Mouse (Mus musculus) heart, adult 2 months (tissue): ENCODE data around the gene Krtcap2.

Experiments
- CTCF ChIP-seq: fragments of 200-600 bp; IDR thresholded peaks from 2 replicates; pipeline ENCODE4 v1.8.1; 2022; ENCODE audit warnings: antibody characterized with exemption, mild to moderate bottlenecking, moderate library complexity
- POLR2A ChIP-seq: fragments of 200-500 bp; IDR thresholded peaks from 2 replicates; pipeline ENCODE4 v1.6.1; 2011; ENCODE audit warnings: mild to moderate bottlenecking, low read depth, low read length, control low read depth; ENCODE audit not compliant: insufficient read depth

DNA sequence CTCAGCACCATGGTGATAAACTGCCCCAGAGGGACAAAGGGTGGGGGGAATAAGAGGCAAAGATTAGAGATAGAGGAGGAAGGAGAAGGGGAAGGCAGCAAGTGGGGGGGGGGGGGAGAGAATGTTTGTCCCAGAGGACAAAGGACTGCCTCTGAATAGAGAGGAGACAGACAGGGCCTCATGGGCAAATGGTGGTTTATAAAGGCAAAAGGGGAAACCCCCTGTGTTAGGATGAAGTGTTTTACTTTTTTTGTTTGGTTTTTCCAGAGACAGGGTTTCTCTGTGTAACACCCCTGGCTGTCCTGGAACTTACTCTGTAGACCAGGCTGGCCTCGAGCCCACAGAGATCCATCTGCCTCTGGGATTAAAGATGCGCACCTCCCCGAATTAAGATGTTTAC lies 14.4 kb downstream of the Krtcap2 start:
- TF ChIP-seq CTCF (no peak), POLR2A (no peak)
